Mouse (Mus musculus) liver, embryonic 12.5 days (tissue): ENCODE results near the gene Taok3. TPM values are rescaled to one million over a fixed set of nuclear protein-coding genes. Genes with fewer than 3 reads are reported as not detected.
"Not testable (repeated sequence)": the region's sequence is repeated elsewhere in the genome, so short reads cannot be mapped to it uniquely, and the experiment has no call there.

Experiments
- ATAC-seq: fragments of 200-750 bp; cut with Nextera tagmentation; 2 replicates; pipeline ENCODE4 v1.8.0; 2017; ENCODE audit warnings: moderate number of reproducible peaks, mild to moderate bottlenecking, moderate library complexity
- H3K27ac ChIP-seq: fragments of 300-500 bp; sonication (generic); 2 replicates; pipeline ENCODE4 v1.5.1; 2016; ENCODE audit warnings: mild to moderate bottlenecking
- H3K27me3 ChIP-seq: fragments of 300-500 bp; sonication (generic); replicated peaks from 2 replicates; pipeline ENCODE4 v1.6.1; 2016; ENCODE audit warnings: mild to moderate bottlenecking, moderate library complexity
- H3K36me3 ChIP-seq: fragments of 300-500 bp; sonication (generic); 2 replicates; pipeline ENCODE4 v1.6.1; 2016; ENCODE audit warnings: mild to moderate bottlenecking, moderate library complexity
- H3K4me1 ChIP-seq: fragments of 300-500 bp; sonication (generic); 2 replicates; pipeline ENCODE4 v1.6.1; 2016
- H3K4me2 ChIP-seq: fragments of 300-500 bp; sonication (generic); 2 replicates; pipeline ENCODE4 v1.6.1; 2016; ENCODE audit warnings: mild to moderate bottlenecking, moderate library complexity
- H3K4me3 ChIP-seq: fragments of 300-500 bp; sonication (generic); 2 replicates; pipeline ENCODE4 v1.5.1; 2016; ENCODE audit warnings: mild to moderate bottlenecking, moderate library complexity
- H3K9ac ChIP-seq: fragments of 300-500 bp; sonication (generic); 2 replicates; pipeline ENCODE4 v1.6.1; 2016; ENCODE audit warnings: mild to moderate bottlenecking, moderate library complexity
- H3K9me3 ChIP-seq: fragments of 300-500 bp; sonication (generic); replicated peaks from 2 replicates; pipeline ENCODE4 v1.6.1; 2016; ENCODE audit warnings: mild to moderate bottlenecking, moderate library complexity
- WGBS: fragments of 180-500 bp; shearing (Covaris S2); methylation state at CpG from one replicate; pipeline ENCODE4 v1.1.7; 2016; ENCODE audit not compliant: insufficient replicate concordance; 5-methylcytosine and 5-hydroxymethylcytosine counted together
- polyA plus RNA-seq: library from polyadenylated mRNA; unstranded; fragments of >200 nt; fragmentation: Nextera tagmentation; extraction: Ambion mirVana; gene quantifications from 2 replicates; pipeline ENCODE4 v1.2.1, GENCODE M21; 2016

The Taok3 gene
- polyA plus RNA-seq, 1 experiment from 2014 or later: 67.9 TPM

GRCm38 (mm10) chr5:117292547-117292946 is 172.6 kb downstream of the Taok3 start:
- no peaks in the 10 kb centered on the region; the same call in 1 of the 2 replicates for H3K9me3 ChIP-seq
- H3K4me1 ChIP-seq: peaks cover 10% of the 10 kb centered on the region
- WGBS: 62% methylated on average over 6 of the region's 6 CpGs
- no peak for ATAC-seq
- H3K36me3 ChIP-seq: no peaks in the 10 kb centered on the region
- H3K9ac ChIP-seq: no peak overlapping the region
- no peaks in the 10 kb centered on the region for H3K27me3 ChIP-seq
- H3K27ac ChIP-seq: no peak overlapping the region
- H3K4me2 ChIP-seq: no peak overlapping the region
- H3K4me3 ChIP-seq: no peak overlapping the region

- H3K4me2 ChIP-seq, H3K4me1 ChIP-seq, H3K27me3 ChIP-seq, H3K4me3 ChIP-seq, H3K27ac ChIP-seq, H3K9ac ChIP-seq, ATAC-seq, H3K9me3 ChIP-seq, H3K36me3 ChIP-seq: not testable (repeated sequence)
- 83% methylated on average over 3 of the region's 3 CpGs for WGBS
These were observed 173.8 kb downstream of the Taok3 start for GRCm38 (mm10) chr5:117293776-117294175.

DNA sequence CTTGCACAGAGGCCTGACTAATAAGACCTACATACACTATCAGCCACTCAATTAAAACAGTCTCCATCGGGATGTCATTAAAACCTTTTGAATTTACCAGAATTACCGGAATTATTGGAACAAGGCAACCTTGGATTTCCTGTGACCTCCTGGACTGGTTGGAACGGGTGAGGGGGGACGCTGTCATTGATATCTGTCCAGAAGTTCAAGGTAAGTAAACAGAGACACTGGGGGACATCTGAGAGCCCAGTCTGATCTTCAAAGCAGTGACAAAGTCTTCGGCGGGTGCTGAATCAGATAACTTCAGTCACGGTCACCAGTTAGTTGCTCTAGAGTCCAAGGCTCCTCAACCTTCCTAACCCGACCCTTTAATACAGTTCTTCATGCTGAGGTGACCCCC is 175.1 kb downstream of the Taok3 start:
- Histone ChIP-seq H3K4me3 (no peak overlapping the region), H3K4me1 (no peaks in the 10 kb centered on the region), H3K4me2 (no peak overlapping the region), H3K9me3 (no peaks in the 10 kb centered on the region; the same call in 1 of the 2 replicates), H3K27ac (no peak overlapping the region), H3K9ac (no peak overlapping the region), H3K27me3 (no peaks in the 10 kb centered on the region), H3K36me3 (no peaks in the 10 kb centered on the region)
- WGBS: 78% methylated on average over 8 of the region's 8 CpGs
- no peak for ATAC-seq

DNA sequence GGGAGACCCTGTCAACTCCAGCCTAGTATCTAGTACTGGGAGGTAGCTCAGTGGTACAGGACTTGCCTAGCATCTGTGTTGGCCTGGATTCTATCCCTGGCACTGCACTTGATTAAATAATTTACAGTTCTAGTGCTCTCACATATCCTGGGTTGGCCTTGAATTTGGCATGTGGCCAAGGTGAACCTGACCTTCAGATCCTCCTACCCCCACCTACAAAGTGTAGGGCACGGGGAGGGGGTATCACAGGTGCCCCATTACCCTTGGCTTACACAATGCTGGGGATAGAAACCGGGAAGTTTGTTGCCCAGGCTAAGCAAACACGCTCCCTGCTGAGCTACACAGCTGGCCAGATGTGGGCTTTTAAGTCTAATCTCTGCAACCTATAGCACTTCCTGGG is 183.0 kb downstream of the Taok3 start:
- Histone ChIP-seq H3K4me2 (no peak overlapping the region), H3K4me3 (no peak overlapping the region), H3K9me3 (0 out of 2 replicates have a peak, but pooled peaks cover 2% of the 10 kb centered on the region), H3K9ac (no peak overlapping the region), H3K36me3 (no peaks in the 10 kb centered on the region), H3K27ac (no peak overlapping the region), H3K4me1 (0 out of 2 replicates have a peak, but pooled peaks cover 6% of the 10 kb centered on the region), H3K27me3 (no peaks in the 10 kb centered on the region)
- ATAC-seq: no peak
- 45% methylated on average over 3 of the region's 3 CpGs for WGBS

DNA sequence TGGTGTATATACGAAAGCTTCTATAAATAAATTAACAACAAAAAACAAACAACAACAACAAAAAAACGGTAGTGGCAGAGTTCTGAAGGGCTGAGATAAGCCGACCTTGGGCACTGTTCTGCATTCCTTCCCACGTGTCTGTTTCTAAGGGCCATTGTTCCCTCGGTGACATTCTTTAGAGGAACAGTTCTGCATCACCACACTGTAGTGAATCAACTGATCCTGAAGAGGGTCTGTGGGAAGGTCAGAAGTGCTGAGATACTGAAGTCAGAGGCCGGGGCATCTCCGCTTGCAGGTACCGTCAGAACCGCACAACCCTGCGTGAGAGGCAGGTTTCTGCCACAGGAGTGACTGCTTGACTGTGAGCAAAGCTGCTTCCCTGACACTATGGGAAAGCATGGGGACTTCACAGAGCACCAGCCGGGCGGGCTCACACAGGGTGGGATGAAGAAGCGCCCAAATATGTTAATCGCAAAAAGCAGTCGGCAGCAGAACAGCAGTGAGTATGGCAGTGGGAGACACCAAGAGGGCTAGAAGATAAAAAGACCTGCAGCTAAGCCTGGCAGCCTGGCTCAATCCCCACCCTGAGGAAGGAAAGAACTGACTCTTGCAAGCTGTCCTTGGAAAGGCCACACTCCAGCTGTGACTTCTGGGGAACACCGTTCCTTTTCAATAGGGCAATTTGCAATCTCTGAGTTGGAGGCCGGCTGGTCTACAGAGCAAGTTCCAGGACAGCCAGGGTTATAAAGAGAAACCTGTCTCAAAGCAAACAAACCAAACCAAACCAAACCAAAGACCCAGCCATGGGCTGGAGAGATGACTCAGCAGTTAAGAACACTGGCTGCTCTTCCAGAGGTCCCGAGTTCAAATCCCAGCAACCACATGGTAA is 184.0 kb downstream of the Taok3 start:
- WGBS: 52% methylated on average over 18 of the region's 18 CpGs
- 0 out of 2 replicates have a peak, but pooled peaks cover 9% of the 10 kb centered on the region for H3K4me1 ChIP-seq
- H3K36me3 ChIP-seq: no peaks in the 10 kb centered on the region
- 0 out of 2 replicates have a peak, but pooled peaks cover 2% of the 10 kb centered on the region for H3K9me3 ChIP-seq
- H3K4me3 ChIP-seq: no peak overlapping the region
- no peaks in the 10 kb centered on the region for H3K27me3 ChIP-seq
- H3K9ac ChIP-seq: no peak overlapping the region
- no peak for ATAC-seq
- H3K27ac ChIP-seq: no peak overlapping the region
- H3K4me2 ChIP-seq: no peak overlapping the region

GRCm38 (mm10) chr5:117304947-117305346 is 185.0 kb downstream of the Taok3 start:
- Histone ChIP-seq H3K27ac (no peak overlapping the region), H3K9me3 (0 out of 2 replicates have a peak, but pooled peaks cover 2% of the 10 kb centered on the region), H3K36me3 (no peaks in the 10 kb centered on the region), H3K27me3 (no peaks in the 10 kb centered on the region), H3K4me3 (no peak overlapping the region), H3K9ac (no peak overlapping the region), H3K4me1 (0 out of 2 replicates have a peak, but pooled peaks cover 9% of the 10 kb centered on the region), H3K4me2 (no peak overlapping the region)
- no peak for ATAC-seq
- WGBS: 51% methylated on average over 7 of the region's 7 CpGs

- 0 out of 2 replicates have a peak, but pooled peaks cover 9% of the 10 kb centered on the region for H3K4me1 ChIP-seq
- H3K9ac ChIP-seq: no peak overlapping the region
- H3K4me2 ChIP-seq: no peak overlapping the region
- no peak overlapping the region for H3K4me3 ChIP-seq
- ATAC-seq: no peak
- H3K36me3 ChIP-seq: no peaks in the 10 kb centered on the region
- H3K27ac ChIP-seq: no peak overlapping the region
- no peaks in the 10 kb centered on the region for H3K27me3 ChIP-seq
- WGBS: 77% methylated on average over 5 of the region's 5 CpGs
- H3K9me3 ChIP-seq: 0 out of 2 replicates have a peak, but pooled peaks cover 2% of the 10 kb centered on the region
These were observed 185.8 kb downstream of the Taok3 start for GRCm38 (mm10) chr5:117305754-117306153.

DNA sequence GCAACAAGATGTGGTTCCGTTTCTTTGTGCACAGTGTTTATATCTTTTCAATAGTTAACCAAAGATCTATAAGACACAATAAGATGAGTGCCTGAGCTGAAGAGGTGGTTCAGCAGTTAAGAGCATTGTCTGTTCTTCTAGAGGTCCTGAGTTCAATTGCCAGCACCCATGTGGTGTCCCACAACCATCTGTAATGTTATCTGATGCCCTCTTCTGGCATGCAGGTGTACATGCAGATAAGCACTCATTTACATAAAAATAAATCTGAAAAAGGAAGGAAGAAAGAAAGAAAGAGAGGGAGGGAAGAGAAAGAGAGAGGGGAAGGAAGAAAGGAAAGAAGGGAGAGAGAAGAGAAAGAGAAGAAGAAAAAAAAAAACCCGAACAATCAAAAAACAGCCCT is 186.9 kb downstream of the Taok3 start:
- no peak overlapping the region for H3K4me2 ChIP-seq
- WGBS: 76% methylated on average over 2 of the region's 2 CpGs
- H3K4me3 ChIP-seq: no peak overlapping the region
- 0 out of 2 replicates have a peak, but pooled peaks cover 9% of the 10 kb centered on the region for H3K4me1 ChIP-seq
- H3K9ac ChIP-seq: no peak overlapping the region
- 0 out of 2 replicates have a peak, but pooled peaks cover 2% of the 10 kb centered on the region for H3K9me3 ChIP-seq
- no peak for ATAC-seq
- no peaks in the 10 kb centered on the region for H3K27me3 ChIP-seq
- H3K27ac ChIP-seq: no peak overlapping the region
- H3K36me3 ChIP-seq: no peaks in the 10 kb centered on the region

DNA sequence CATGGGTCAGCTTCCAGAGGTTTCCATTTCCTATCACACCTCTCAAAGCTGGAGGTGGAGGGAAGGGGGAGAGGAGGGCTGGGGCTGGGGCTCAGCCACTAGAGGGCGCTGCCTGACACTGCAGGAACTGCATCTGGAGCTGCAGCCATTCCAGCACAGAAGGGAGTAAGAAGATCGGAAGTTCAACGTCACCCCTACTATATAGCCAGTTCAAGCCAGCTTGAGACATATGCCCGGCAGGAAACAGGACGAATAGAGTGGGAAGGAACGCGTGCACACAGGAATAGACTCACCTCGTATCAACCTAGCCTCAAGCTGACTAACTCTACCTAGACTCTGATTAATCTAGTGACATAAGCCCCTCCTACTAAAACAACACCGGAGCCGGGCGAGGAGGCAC is 187.8 kb downstream of the Taok3 start:
- peak; percentile 66 for ATAC-seq
- Histone ChIP-seq H3K9ac (no peak overlapping the region), H3K27ac (no peak overlapping the region), H3K27me3 (no peaks in the 10 kb centered on the region), H3K4me2 (peak overlapping the region; percentile 33), H3K4me3 (no peak overlapping the region), H3K36me3 (no peaks in the 10 kb centered on the region), H3K9me3 (0 out of 2 replicates have a peak, but pooled peaks cover 2% of the 10 kb centered on the region), H3K4me1 (0 out of 2 replicates have a peak, but pooled peaks cover 9% of the 10 kb centered on the region)
- WGBS: 13% methylated on average over 11 of the region's 11 CpGs

- H3K4me3 ChIP-seq: peak overlapping the region; percentile 30
- no peaks in the 10 kb centered on the region for H3K36me3 ChIP-seq
- peaks cover 24% of the 10 kb centered on the region for H3K4me1 ChIP-seq
- ATAC-seq: 0 out of 2 replicates have a peak, but pooled peaks have one; percentile 18
- peak overlapping the region; percentile 55 for H3K4me2 ChIP-seq
- no peak overlapping the region for H3K27ac ChIP-seq
- H3K9ac ChIP-seq: no peak overlapping the region
- H3K27me3 ChIP-seq: peaks cover 47% of the 10 kb centered on the region
- 12% methylated on average over 14 of the region's 14 CpGs for WGBS
- no peaks in the 10 kb centered on the region for H3K9me3 ChIP-seq
These were observed 193.5 kb downstream of the Taok3 start for GRCm38 (mm10) chr5:117313420-117313819.

GRCm38 (mm10) chr5:117313909-117314308 is 194.0 kb downstream of the Taok3 start:
- H3K9ac ChIP-seq: no peak overlapping the region

More at GRCm38 (mm10) chr5:117313909-117314308, 194.0 kb downstream of the Taok3 start:
- 29% methylated on average over 10 of the region's 10 CpGs for WGBS
- Histone ChIP-seq H3K4me2 (peak overlapping the region; percentile 55), H3K9me3 (no peaks in the 10 kb centered on the region), H3K27me3 (peaks cover 52% of the 10 kb centered on the region), H3K4me3 (peak overlapping the region; percentile 30), H3K27ac (no peak overlapping the region), H3K36me3 (no peaks in the 10 kb centered on the region), H3K4me1 (peaks cover 26% of the 10 kb centered on the region)
- no peak for ATAC-seq
